Mouse (Mus musculus): Measurements from ENCODE around the gene Slc6a6. TPM values are rescaled to one million over a fixed set of nuclear protein-coding genes. Genes with fewer than 3 reads are reported as not detected.

Slc6a6 gene
- total and polyA plus RNA-seq, 3 experiments = 28.4 to 56.0 (median 31.3) TPM

- Histone ChIP-seq H3K9ac (ENCODE audit: insufficient read depth, low read depth) (no peak overlapping the region), H3K27me3 (replicated peaks) (peaks cover 57% of the 10 kb centered on the region)
Observed at GRCm38 (mm10) chr6:91779206-91779605, 95.4 kb downstream of the Slc6a6 start.

GRCm38 (mm10) chr6:91785018-91785417, 101.2 kb downstream of the Slc6a6 start:
- H3K4me1 ChIP-seq (ENCODE audit: control insufficient read depth in 1 of 2, insufficient read depth in 2 of 2) = peaks cover 5 to 31% of the 10 kb centered on the region in 2 experiments; a peak in 2 of 4 replicates
- TF ChIP-seq MAZ (IDR thresholded peaks at IDR 0.05; ENCODE audit: low read depth, low read length) (no peak), RCOR1 (conservative IDR thresholded peaks at IDR 0.05; ENCODE audit: low read depth, low read length) (no peak), NELFE (IDR thresholded peaks at IDR 0.05; ENCODE audit: low read depth, low read length) (no peak), USF1 (IDR thresholded peaks at IDR 0.05; ENCODE audit: low read depth, low read length) (no peak), BHLHE40 (IDR thresholded peaks at IDR 0.05; ENCODE audit: low read depth, low read length) (no peak)
- no peak overlapping the region for H3K4me2 ChIP-seq (ENCODE audit: insufficient read depth, low read depth, poor library complexity, severe bottlenecking)
- peaks cover 23% of the 10 kb centered on the region for H3K27me3 ChIP-seq (replicated peaks)
- H3K9ac ChIP-seq (ENCODE audit: insufficient read depth, low read depth) = no peak overlapping the region
- dilution Hi-C loops (cut with MboI; ENCODE audit: extremely low pct_ligation_motif_present, extremely low pct_unique_long_range_greater_than_20kb, low sequenced_read_pairs) (no loop called here), in situ Hi-C loops (cut with MboI; ENCODE audit: low pct_ligation_motif_present, low pct_unique_long_range_greater_than_20kb, low sequenced_read_pairs) (loop anchor here (10.0 kb wide), 2 partner anchors 70 to 280 kb away; no protein-coding TSS in a partner anchor)
- H3K79me2 ChIP-seq (replicated peaks; ENCODE audit: control insufficient read depth, extremely low read depth, insufficient read depth, poor library complexity, severe bottlenecking) = no peaks in the 10 kb centered on the region
- no peaks in the 10 kb centered on the region for H3K36me3 ChIP-seq (replicated peaks in 1 of 2; ENCODE audit: control insufficient read depth in 1 of 2, insufficient read depth in 1 of 2, low read length in 1 of 2)
- no peak overlapping the region for H3K4me3 ChIP-seq (replicated peaks in 1 of 3; ENCODE audit: low read depth in 2 of 3, low read length in 2 of 3, poor library complexity in 1 of 3)
- no peak for DNase-seq (ENCODE audit: extremely low read depth)
- no peaks in the 10 kb centered on the region for H3K9me3 ChIP-seq (replicated peaks; ENCODE audit: low read length)
- no peak overlapping the region for H3K27ac ChIP-seq (ENCODE audit: insufficient read depth, low read depth)

More at GRCm38 (mm10) chr6:91779206-91779605, 95.4 kb downstream of the Slc6a6 start:
- Histone ChIP-seq H3K36me3 (replicated peaks in 1 of 2; ENCODE audit: control insufficient read depth in 1 of 2, insufficient read depth in 1 of 2, low read length in 1 of 2) (no peaks in the 10 kb centered on the region), H3K9me3 (replicated peaks; ENCODE audit: low read length) (no peaks in the 10 kb centered on the region), H3K27ac (ENCODE audit: insufficient read depth, low read depth) (no peak overlapping the region), H3K4me2 (ENCODE audit: insufficient read depth, low read depth, poor library complexity, severe bottlenecking) (no peak overlapping the region), H3K4me3 (replicated peaks in 1 of 3; ENCODE audit: low read depth in 2 of 3, low read length in 2 of 3, poor library complexity in 1 of 3) (no peak overlapping the region), H3K79me2 (replicated peaks; ENCODE audit: control insufficient read depth, extremely low read depth, insufficient read depth, poor library complexity, severe bottlenecking) (no peaks in the 10 kb centered on the region), H3K4me1 (ENCODE audit: control insufficient read depth in 1 of 2, insufficient read depth in 2 of 2) (no peaks in the 10 kb centered on the region)
- in situ Hi-C loops (cut with MboI; ENCODE audit: low pct_ligation_motif_present, low pct_unique_long_range_greater_than_20kb, low sequenced_read_pairs) = loop anchor here (5.0 kb wide), 1 partner anchor 98 kb away; the partner anchor contains the start of gene Ccdc174
- TF ChIP-seq NRF1 (IDR thresholded peaks at IDR 0.05; ENCODE audit: low read depth, low read length) (no peak), CHD2 (IDR thresholded peaks at IDR 0.05; ENCODE audit: low read length) (no peak), USF1 (IDR thresholded peaks at IDR 0.05; ENCODE audit: low read depth, low read length) (no peak), ZC3H11A (IDR thresholded peaks at IDR 0.05; ENCODE audit: low read depth, low read length) (no peak), MAX (IDR thresholded peaks at IDR 0.05; ENCODE audit: low read length) (no peak), ZNF384 (IDR thresholded peaks at IDR 0.05; ENCODE audit: low read depth, low read length) (no peak)
- DNase-seq (ENCODE audit: extremely low read depth) = no peak
- dilution Hi-C loops (cut with MboI; ENCODE audit: extremely low pct_ligation_motif_present, extremely low pct_unique_long_range_greater_than_20kb, low sequenced_read_pairs) = no loop called here

GRCm38 (mm10) chr6:91788311-91788798, 104.5 kb downstream of the Slc6a6 start:
- no peaks in the 10 kb centered on the region for H3K36me3 ChIP-seq (replicated peaks in 1 of 2; ENCODE audit: control insufficient read depth in 1 of 2, insufficient read depth in 1 of 2, low read length in 1 of 2)
- H3K27ac ChIP-seq (ENCODE audit: insufficient read depth, low read depth) = no peak overlapping the region
- peaks cover 26% of the 10 kb centered on the region for H3K27me3 ChIP-seq (replicated peaks)
- TF ChIP-seq JUND (conservative IDR thresholded peaks at IDR 0.05; ENCODE audit: low read depth, low read length) (no peak), USF2 (conservative IDR thresholded peaks at IDR 0.05; ENCODE audit: low read depth, low read length) (no peak), TCF12 (IDR thresholded peaks at IDR 0.05; ENCODE audit: low read depth, low read length) (0 out of 2 replicates have a peak, but pooled peaks have one; percentile 13)
- no peaks in the 10 kb centered on the region for H3K79me2 ChIP-seq (replicated peaks; ENCODE audit: control insufficient read depth, extremely low read depth, insufficient read depth, poor library complexity, severe bottlenecking)
- in situ Hi-C loops (cut with MboI; ENCODE audit: low pct_ligation_motif_present, low pct_unique_long_range_greater_than_20kb, low sequenced_read_pairs) = loop anchor here (10.0 kb wide), 2 partner anchors 66 to 276 kb away; no protein-coding TSS in a partner anchor
- H3K9me3 ChIP-seq (replicated peaks; ENCODE audit: low read length) = no peaks in the 10 kb centered on the region
- H3K9ac ChIP-seq (ENCODE audit: insufficient read depth, low read depth) = no peak overlapping the region
- DNase-seq (ENCODE audit: extremely low read depth) = peak; percentile 15
- dilution Hi-C loops (cut with MboI; ENCODE audit: extremely low pct_ligation_motif_present, extremely low pct_unique_long_range_greater_than_20kb, low sequenced_read_pairs) = no loop called here
- H3K4me3 ChIP-seq (replicated peaks in 1 of 3; ENCODE audit: low read depth in 2 of 3, low read length in 2 of 3, poor library complexity in 1 of 3) = no peak overlapping the region
- H3K4me2 ChIP-seq (ENCODE audit: insufficient read depth, low read depth, poor library complexity, severe bottlenecking) = no peak overlapping the region
- peaks cover 5 to 35% of the 10 kb centered on the region in 2 experiments; a peak in 2 of 4 replicates for H3K4me1 ChIP-seq (ENCODE audit: control insufficient read depth in 1 of 2, insufficient read depth in 2 of 2)
